Mouse (Mus musculus): Measurements from ENCODE around the gene Bcl2l15.

The Bcl2l15 gene

GRCm38 (mm10) chr3:103832426-103832825 is at the start of gene Bcl2l15:
TSS of gene Bcl2l15 (plus strand) at chr3:103832601.
- no peak for DNase-seq (ENCODE audit: low read depth, low spot score)

GRCm38 (mm10) chr3:103782844-103783609 is 49.4 kb upstream of the Bcl2l15 start:
- DNase-seq (ENCODE audit: low read depth, low spot score), result no peak

- peak; percentile 43 for DNase-seq (ENCODE audit: low read depth, low spot score)
These were observed 45.2 kb upstream of the Bcl2l15 start for GRCm38 (mm10) chr3:103787225-103787624.

- no peak for DNase-seq (ENCODE audit: low read depth, low spot score)
These were observed 43.3 kb upstream of the Bcl2l15 start for GRCm38 (mm10) chr3:103789096-103789495.

- peak; percentile 65 for DNase-seq (ENCODE audit: low read depth, low spot score)
These were observed 42.5 kb upstream of the Bcl2l15 start for GRCm38 (mm10) chr3:103789891-103790345.

GRCm38 (mm10) chr3:103790346-103791145 is 41.9 kb upstream of the Bcl2l15 start:
- DNase-seq (ENCODE audit: low read depth, low spot score), result peak; percentile 52

GRCm38 (mm10) chr3:103791230-103792110 is 40.9 kb upstream of the Bcl2l15 start, which contains the start of gene Hipk1:
TSS of gene Hipk1 (minus strand) at chr3:103791563.
- DNase-seq (ENCODE audit: low read depth, low spot score), result peak; percentile 93

- peak; percentile 49 for DNase-seq (ENCODE audit: low read depth, low spot score)
These were observed 40.3 kb upstream of the Bcl2l15 start for GRCm38 (mm10) chr3:103792111-103792406.

GRCm38 (mm10) chr3:103792566-103792965 is 39.8 kb upstream of the Bcl2l15 start:
- DNase-seq (ENCODE audit: low read depth, low spot score), result no peak

- no peak for DNase-seq (ENCODE audit: low read depth, low spot score)
These were observed 36.0 kb upstream of the Bcl2l15 start for GRCm38 (mm10) chr3:103796389-103796788.

GRCm38 (mm10) chr3:103799507-103799906 is 32.9 kb upstream of the Bcl2l15 start:
- no peak for DNase-seq (ENCODE audit: low read depth, low spot score)

GRCm38 (mm10) chr3:103801631-103802531 is 30.5 kb upstream of the Bcl2l15 start:
- no peak for DNase-seq (ENCODE audit: low read depth, low spot score)

GRCm38 (mm10) chr3:103802861-103803260 is 29.5 kb upstream of the Bcl2l15 start:
- DNase-seq (ENCODE audit: low read depth, low spot score), result no peak

GRCm38 (mm10) chr3:103805671-103806070 is 26.7 kb upstream of the Bcl2l15 start:
- DNase-seq (ENCODE audit: low read depth, low spot score), result no peak

GRCm38 (mm10) chr3:103808891-103809798 is 23.3 kb upstream of the Bcl2l15 start, which contains the start of the genes Dclre1b, Ap4b1 and Gm43064:
TSS of gene Dclre1b (minus strand) at chr3:103809444.
TSS of gene Ap4b1 (plus strand) at chr3:103809520.
TSS of gene Gm43064 (plus strand) at chr3:103809573.
- DNase-seq (ENCODE audit: low read depth, low spot score), result peak; percentile 95

GRCm38 (mm10) chr3:103809799-103810150 is 22.6 kb upstream of the Bcl2l15 start:
- DNase-seq (ENCODE audit: low read depth, low spot score), result no peak

- DNase-seq (ENCODE audit: low read depth, low spot score), result no peak
These were observed 21.4 kb upstream of the Bcl2l15 start for GRCm38 (mm10) chr3:103810967-103811366.

GRCm38 (mm10) chr3:103827548-103827947 is 4.9 kb upstream of the Bcl2l15 start:
- no peak for DNase-seq (ENCODE audit: low read depth, low spot score)

- no peak for DNase-seq (ENCODE audit: low read depth, low spot score)
These were observed 3.4 kb upstream of the Bcl2l15 start for GRCm38 (mm10) chr3:103829036-103829435.
